Mouse (Mus musculus) embryonic fibroblast, embryonic 13.5 days (primary cell): Measurements from ENCODE around the gene Pbx4.

Experiments used
- CTCF ChIP-seq: IDR thresholded peaks from 2 replicates; pipeline ENCODE4 v1.5.1; 2011; ENCODE audit warnings: mild to moderate bottlenecking, control low read depth, low read length, moderate library complexity, borderline replicate concordance; ENCODE audit not compliant: insufficient read depth
- POLR2A ChIP-seq: IDR thresholded peaks from 2 replicates; pipeline ENCODE4 v1.6.1; 2011; ENCODE audit warnings: low read depth, mild to moderate bottlenecking, control low read depth, low read length, moderate library complexity

DNA sequence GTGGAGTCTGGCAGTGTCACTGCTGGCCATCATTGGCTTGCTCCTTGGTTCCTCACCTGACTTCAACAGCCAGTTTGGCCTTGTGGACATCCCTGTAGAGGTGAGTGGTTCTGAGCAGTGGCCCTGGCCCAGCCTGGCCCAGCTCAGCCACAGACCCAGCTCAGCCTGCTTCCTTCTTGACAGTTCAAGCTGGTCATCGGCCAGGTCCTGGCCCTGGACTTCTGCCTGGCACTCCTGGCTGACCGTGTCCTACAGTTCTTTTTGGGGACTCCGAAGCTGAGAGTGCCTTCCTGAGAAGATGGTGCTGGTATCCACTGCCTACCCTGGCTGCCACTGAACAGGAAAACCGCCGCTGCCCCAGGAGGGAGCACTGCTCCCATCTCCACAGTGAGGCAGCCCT, 25.1 kb upstream of the Pbx4 start:
- TF ChIP-seq CTCF (no peak), POLR2A (no peak)
